Mouse (Mus musculus): ENCODE measurements around the gene B3gnt2.
A peak's percentile ranks its signal among the peaks of the same experiment; 100 is the strongest.
"Not testable (repeated sequence)": the region's sequence is repeated elsewhere in the genome, so short reads cannot be mapped to it uniquely, and the experiment has no call there.

Gene B3gnt2

GRCm38 (mm10) chr11:22777531-22777930, 83.2 kb downstream of the B3gnt2 start:
- no peak for DNase-seq (ENCODE audit: low read depth, low spot score)

GRCm38 (mm10) chr11:22774821-22775220, 85.9 kb downstream of the B3gnt2 start:
- no peak for DNase-seq (ENCODE audit: low read depth, low spot score)

- DNase-seq (ENCODE audit: low read depth, low spot score), result no peak
Measured at GRCm38 (mm10) chr11:22766238-22766637, 94.5 kb downstream of the B3gnt2 start.

GRCm38 (mm10) chr11:22765425-22765824, 95.3 kb downstream of the B3gnt2 start:
- no peak for DNase-seq (ENCODE audit: low read depth, low spot score)

- DNase-seq (ENCODE audit: low read depth, low spot score), result no peak
Measured at GRCm38 (mm10) chr11:22763556-22764295, 97.0 kb downstream of the B3gnt2 start.

- no peak for DNase-seq (ENCODE audit: low read depth, low spot score)
Measured at GRCm38 (mm10) chr11:22763055-22763454, 97.7 kb downstream of the B3gnt2 start.

- DNase-seq (ENCODE audit: low read depth, low spot score), result no peak
Measured at GRCm38 (mm10) chr11:22762236-22762927, 98.4 kb downstream of the B3gnt2 start.

GRCm38 (mm10) chr11:22759783-22760182, 101.0 kb downstream of the B3gnt2 start:
- DNase-seq (ENCODE audit: low read depth, low spot score), result no peak

- DNase-seq (ENCODE audit: low read depth, low spot score), result no peak
Measured at GRCm38 (mm10) chr11:22756168-22756980, 104.4 kb downstream of the B3gnt2 start.

- no peak for DNase-seq (ENCODE audit: low read depth, low spot score)
Measured at GRCm38 (mm10) chr11:22755180-22755579, 105.6 kb downstream of the B3gnt2 start.

GRCm38 (mm10) chr11:22752596-22752995, 108.2 kb downstream of the B3gnt2 start:
- no peak for DNase-seq (ENCODE audit: low read depth, low spot score)

- no peak for DNase-seq (ENCODE audit: low read depth, low spot score)
Measured at GRCm38 (mm10) chr11:22751592-22751991, 109.2 kb downstream of the B3gnt2 start.

- DNase-seq (ENCODE audit: low read depth, low spot score), result no peak
Measured at GRCm38 (mm10) chr11:22747406-22747805, 113.4 kb downstream of the B3gnt2 start.

GRCm38 (mm10) chr11:22745356-22745755, 115.4 kb downstream of the B3gnt2 start:
- no peak for DNase-seq (ENCODE audit: low read depth, low spot score)

- peak; percentile 27 for DNase-seq (ENCODE audit: low read depth, low spot score)
Measured at GRCm38 (mm10) chr11:22743561-22744269, 117.0 kb downstream of the B3gnt2 start.

GRCm38 (mm10) chr11:22741998-22742626, 118.6 kb downstream of the B3gnt2 start:
- no peak for DNase-seq (ENCODE audit: low read depth, low spot score)

- no peak for DNase-seq (ENCODE audit: low read depth, low spot score)
Measured at GRCm38 (mm10) chr11:22741436-22741835, 119.3 kb downstream of the B3gnt2 start.

GRCm38 (mm10) chr11:22739497-22740288, 121.1 kb downstream of the B3gnt2 start:
- DNase-seq (ENCODE audit: low read depth, low spot score), result no peak

GRCm38 (mm10) chr11:22736521-22737225, 124.1 kb downstream of the B3gnt2 start:
- no peak for DNase-seq (ENCODE audit: low read depth, low spot score)

GRCm38 (mm10) chr11:22735128-22735527, 125.6 kb downstream of the B3gnt2 start:
- not testable (repeated sequence) for DNase-seq (ENCODE audit: low read depth, low spot score)
